Mouse (Mus musculus): ENCODE measurements around the gene Ctf2.

- TF ChIP-seq POLR2A (IDR thresholded peaks at IDR 0.05; ENCODE audit: insufficient read depth, low read length): no peak
- TF ChIP-seq CTCF (IDR thresholded peaks at IDR 0.05; ENCODE audit: low read depth, low read length): no peak
These were observed 35.8 kb upstream of the Ctf2 start for GRCm38 (mm10) chr7:127767671-127768345.

All from ES-Bruce4 (cell line).